Mouse (Mus musculus) ovary, postnatal 10 days (tissue): ENCODE data around the gene Ccdc191.

ENCODE experiments used
- DNase-seq: peaks from one replicate; pipeline ENCODE4 v3.0.0; 2022; ENCODE audit warnings: low spot score

Gene Ccdc191

DNA sequence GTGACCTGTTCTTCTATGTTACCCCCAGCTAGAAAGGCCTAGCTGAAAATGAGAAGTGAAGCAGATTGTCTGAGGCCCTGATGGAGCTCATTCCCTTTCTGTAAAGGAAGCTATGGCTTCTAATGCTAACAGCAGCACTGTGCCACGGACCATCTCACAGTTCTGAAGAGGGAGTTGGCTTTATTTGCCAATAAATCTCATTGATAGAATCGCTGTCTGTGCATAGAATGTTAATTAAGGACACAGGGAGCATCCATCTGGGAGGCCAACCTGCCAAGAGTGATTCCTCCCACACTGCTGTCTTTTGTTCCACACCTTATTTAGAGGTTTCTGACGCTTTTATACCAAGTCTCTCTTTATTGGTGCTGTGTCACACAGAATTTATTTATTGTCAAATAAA lies 41.9 kb downstream of the Ccdc191 start:
- no peak for DNase-seq

DNA sequence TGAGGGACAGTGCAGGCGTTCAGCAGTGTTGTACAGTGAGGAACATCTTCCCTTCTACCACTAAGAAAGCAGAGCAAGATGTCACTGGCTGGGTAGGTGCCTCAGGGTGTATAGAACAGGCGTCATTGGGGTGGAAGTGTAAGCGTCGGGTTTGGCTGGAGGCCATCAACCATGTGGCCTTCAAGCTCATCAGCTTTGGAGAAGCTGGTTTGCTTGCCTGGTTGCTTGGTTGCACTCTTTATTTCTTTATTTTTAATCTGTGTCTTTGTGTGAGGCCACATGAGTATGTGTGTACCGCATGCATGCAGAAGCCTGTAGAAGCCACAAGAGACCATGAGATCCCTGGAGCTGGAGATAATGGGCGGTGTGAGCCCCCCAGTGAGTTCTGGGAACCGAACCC lies 42.7 kb downstream of the Ccdc191 start:
- DNase-seq, result no peak

DNA sequence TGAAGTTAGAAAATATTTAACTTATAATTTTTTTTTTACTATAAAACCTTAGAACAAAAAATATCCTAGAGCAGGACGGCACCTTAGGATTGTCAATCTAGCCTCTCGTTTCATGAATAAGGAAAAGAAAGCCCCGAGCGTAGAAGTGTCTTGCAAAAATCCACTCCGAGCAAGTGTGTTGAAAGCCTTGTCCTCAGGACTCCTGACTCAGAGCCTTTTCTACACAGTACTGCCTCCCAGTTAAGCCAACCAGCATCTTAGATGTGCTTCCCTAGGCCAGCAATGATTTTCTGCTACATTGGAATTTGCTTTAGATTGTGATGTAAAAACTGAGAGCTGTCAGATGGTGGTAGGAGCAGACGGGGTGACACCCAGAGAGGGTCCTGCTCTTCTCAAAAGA lies 43.4 kb downstream of the Ccdc191 start:
- no peak for DNase-seq

DNA sequence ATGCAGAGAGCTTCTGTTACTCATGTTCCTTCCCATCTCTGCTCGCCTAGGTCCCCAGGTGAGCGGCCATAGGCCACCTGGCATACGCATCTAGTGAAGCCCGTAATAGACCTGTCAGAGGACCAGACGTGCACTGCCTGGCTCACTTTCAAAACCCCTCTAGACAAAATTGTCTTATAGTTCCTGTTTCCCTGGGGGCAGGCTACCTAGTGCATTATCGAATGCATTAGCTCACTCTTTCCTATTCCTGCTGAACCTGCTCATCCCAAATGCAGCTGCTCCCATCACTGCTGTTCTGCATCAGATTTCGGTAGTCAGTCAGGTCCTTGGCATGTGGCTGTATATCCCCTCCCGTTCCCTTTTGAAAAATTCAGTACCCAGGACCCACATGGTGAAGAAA lies 45.3 kb downstream of the Ccdc191 start:
- no peak for DNase-seq

DNA sequence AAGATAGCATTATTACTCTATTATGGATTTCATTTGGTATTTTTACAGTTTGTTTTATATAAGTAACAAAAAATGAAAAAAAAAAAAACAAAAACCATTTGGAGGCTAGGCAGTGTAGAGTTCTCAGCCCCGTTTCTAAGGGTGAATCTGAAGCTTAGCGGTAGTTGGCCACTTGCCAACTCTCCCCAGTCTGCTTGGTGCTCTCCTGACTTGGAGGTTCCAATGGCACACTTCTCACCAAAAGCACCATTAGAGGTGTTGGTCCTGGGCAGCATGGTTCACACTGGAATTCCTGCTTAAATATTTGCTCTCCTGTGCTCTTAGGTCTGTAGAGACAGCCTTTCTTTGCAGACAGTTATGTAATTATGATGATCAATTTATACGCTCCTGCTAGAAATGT lies 45.8 kb downstream of the Ccdc191 start:
- no peak for DNase-seq

DNA sequence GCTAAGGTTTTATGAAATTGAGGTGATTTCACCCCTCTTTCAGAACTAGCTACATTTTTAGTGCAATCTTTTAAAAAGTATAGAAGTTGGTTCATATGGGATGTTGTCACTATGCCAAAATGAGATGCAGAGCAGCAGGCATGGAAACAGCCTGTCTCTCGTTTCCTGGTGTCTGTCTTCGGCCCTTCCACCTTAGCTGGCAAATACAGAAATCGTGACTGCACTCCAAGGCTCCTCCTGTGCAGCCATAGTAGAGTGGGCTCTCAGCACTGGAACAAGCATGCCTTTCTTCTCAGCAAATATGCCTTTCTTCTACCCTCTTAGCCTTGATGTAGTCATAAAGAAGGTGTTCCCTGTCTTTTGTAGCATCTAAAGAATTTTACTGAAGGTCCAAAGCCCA lies 46.3 kb downstream of the Ccdc191 start:
- DNase-seq, result no peak

DNA sequence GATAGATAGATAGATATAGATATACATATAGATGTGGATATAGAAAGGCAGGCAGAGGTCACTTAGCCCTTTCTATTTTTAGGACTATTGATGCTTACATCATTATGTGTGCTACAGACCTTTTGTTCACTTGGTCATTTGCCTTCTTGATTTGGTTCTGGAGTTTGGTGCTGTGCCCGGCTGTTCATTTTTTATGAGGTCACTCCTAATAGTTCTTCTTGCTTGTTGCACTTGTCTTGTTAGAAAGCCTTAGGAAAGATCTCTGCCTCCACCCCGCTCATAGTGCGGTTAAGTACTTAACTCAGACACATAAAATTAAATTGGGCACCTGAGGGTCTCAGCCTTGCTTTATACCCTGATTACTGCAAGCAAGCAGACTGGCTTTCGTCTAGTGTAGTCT lies 51.2 kb downstream of the Ccdc191 start:
- DNase-seq, result no peak

DNA sequence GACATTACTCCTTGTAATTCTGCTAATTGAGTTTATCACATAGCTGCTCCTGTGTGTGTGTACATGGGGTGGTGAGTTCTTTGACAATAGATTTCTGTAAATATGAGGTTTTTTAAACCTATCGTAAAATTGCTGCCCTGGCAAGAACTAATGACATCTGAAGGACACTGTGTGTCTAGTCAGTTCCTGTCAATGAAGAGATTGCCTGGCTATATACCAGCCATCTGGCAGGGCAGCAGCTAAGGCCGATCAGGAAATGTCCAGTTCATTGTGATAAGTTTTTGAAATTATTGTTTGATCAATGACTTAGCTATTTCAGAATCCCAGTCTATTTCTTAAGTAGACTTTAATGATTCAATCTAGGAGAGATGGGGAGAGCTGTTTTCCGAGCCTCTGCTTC lies 55.8 kb downstream of the Ccdc191 start:
- DNase-seq, result no peak

DNA sequence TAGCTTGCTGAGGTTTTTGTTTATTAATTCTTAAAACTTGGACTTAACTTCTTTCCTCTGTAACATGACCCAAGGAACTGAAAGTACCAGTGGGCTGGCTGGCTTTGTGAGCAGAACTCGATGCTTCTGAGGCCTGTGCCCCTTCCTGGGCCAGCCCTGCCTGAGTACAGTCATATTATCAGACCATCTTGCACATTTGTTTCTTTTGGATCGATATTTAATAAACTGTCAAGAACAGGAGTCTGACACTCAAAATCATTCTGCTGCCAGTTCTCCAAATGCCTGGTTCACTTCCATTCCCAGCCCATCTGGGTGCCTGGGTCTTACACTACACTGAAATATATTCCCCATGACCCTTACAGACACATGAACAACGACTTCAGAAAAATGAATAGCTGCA lies 56.3 kb downstream of the Ccdc191 start:
- DNase-seq, result no peak

DNA sequence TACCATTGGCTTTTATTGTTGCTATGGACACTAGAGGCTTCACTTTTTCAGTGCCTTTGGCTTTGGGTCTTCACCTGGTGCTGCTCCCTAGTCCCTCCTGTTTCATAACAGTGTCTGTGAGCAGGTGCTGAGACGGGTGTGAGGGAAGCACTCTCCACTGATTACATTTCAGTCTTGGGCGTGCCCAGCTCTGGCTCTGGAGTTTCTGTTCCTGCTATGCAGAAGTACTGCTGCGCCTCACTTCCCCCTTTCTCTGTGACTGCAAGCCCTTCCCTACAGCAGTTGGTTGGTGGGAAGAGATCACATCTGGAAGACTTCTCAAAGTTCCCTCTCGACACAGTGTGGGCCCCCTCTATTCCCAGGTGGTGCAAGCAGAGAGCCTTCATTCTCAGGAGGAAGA lies 62.0 kb downstream of the Ccdc191 start:
- DNase-seq, result no peak

DNA sequence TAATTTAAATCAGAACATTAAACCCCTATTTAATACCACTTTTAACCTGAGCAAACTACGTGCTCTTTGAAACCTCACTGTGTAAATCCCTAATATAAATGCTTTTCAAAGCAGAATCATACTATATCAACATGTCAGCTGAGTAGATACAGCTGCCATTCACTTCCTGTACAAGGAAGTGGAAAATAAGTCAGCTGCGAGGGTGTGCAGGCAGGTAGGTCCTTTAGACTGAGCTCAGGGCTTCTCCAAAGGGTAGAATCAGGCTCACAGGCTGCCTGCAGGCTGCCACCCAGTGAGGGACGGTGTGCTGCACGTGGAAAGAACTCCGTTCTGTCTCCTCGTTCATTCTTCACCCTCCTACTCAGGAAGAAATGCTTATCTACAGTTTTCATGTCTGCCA lies 65.3 kb downstream of the Ccdc191 start:
- no peak for DNase-seq

DNA sequence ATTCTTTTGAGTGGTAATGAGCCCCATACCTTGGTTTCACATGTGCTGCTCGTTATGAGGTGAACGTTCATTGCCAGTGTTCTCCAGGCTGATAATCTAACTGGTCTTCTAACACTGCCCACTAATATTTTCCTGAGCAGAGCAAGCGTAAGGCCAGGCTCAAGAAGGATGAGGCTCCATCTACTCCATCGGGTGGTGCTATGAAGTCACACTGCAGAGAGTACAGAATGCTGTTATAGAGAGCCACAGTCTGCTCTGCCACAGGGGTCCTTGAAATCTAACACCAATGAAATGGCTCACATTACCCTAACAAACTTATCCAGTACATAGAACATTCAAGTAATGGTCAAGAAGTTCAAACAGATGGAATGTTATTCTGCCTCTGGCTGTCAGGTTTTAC lies 68.4 kb downstream of the Ccdc191 start:
- no peak for DNase-seq

DNA sequence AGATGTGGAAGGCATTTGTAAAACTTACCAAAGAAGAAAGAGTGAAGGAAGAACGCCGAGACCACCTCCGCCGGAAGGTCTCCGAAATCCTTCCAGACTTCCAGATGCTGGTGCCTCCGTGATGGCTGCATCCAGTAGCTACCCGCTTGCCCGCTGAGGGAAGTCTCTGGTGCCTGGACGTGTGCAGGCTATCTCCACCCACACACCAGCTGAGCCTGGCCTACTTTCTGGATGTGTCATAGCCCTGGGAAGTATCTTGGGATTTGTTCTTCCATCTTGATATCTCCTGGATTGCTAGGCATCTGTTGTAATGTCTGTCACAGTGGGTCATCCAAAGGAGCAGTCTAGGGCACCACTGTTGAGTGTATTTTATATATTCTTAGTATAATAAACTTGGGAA lies 73.7 kb downstream of the Ccdc191 start:
- DNase-seq, result no peak

DNA sequence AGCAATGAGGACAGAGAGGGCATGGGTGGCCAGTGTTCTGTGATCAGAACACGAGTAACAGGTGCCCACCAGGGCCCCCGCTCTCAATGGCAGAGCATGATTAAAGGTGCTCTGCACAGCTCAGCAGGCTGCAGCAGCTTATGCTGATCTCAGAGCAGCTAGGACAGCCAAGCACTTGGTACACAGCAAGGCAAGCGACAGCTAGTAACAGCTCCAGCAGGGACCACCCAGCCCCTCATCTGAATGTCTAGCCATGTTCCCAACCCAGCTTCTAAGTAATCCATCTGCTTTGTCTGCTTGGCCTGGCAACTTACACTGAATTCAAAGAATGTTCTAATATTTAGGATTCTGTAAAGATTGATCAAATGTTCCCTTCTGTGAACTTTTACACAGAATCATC lies 74.2 kb downstream of the Ccdc191 start:
- no peak for DNase-seq

DNA sequence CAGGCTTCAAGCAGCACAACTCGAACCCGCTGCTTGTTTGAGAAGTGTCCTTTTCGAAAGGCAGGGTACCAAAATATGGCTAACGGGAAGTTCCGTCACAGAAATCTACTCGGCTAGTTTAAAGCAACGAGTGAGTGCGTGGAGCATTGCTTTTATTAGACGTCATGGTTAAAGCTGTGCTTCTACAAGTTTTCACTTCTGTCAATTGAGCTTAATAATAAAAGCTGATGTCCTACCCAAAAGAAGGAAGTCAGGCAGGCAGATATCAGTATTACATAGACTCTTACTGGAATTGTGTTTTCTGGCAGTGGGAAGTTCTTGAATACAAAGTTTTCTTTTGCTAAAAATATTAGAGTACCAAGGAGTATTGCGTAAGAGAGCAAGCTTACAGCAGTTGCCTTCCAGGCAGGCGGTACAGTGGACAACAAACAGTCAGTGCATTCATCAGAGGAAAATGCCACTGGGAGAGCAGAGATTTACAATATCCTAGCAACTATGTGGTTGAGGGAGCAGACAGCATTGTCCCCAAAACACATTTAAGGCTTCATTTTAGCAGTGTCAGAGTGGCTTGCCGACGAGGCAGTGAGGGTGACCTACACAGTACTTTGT lies 76.3 kb downstream of the Ccdc191 start:
- DNase-seq, result no peak

DNA sequence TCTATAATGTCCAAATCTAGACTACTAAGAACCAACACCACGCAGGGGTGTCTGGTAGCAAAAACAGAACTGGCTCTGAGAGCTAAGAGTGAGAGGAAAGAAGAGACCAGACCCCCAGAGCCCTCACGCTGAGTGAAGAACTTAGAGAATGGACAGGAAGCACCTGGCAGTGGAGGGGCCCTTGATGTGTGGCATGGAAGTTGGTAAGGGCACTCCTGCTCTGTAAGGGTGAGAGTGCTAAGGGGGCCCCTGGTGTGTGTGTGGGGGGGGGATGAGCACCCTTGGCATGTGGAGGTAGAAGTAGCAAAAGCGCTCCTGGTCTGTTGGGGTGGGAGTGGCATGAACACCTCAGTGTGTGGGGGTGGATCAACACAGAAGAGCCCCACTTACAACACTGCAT lies 80.8 kb downstream of the Ccdc191 start:
- DNase-seq, result no peak

DNA sequence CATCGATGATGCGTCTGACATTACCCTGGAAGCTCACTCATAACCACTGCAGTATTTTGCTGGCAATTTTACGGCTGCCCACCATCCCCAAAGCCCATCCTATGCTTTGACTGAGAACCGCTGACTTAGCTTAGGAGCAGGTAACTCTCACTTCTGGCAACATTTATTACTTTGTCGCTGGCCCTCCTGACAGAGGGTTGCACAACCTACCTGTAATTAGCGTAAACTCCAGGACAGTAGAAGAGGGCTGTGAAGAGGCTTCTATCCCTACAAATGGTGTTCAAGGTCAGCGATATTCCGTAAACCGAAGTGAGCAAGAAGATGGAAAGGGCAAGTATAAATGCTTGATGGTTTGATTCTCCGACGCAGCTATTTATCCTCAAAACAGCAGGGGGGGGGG lies 81.6 kb downstream of the Ccdc191 start:
- DNase-seq, result no peak

DNA sequence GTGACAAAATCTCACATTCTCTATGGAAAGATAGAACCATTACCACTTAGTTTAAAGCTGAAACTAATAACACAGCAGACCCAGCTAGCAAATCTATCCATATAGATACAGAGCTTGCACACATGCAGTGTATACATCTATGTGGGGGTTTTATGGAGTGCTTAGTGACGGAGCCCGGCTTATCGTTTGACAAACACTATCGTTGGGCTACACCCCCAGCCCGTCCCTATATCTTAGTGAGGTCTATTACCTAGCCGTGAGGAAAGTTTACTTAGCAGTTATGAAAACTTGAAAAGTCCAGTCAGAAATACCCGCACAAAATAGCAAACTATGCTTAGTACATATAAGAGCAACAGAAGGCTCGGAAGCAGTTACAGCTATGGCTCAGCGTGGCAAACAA lies 82.1 kb downstream of the Ccdc191 start:
- no peak for DNase-seq

DNA sequence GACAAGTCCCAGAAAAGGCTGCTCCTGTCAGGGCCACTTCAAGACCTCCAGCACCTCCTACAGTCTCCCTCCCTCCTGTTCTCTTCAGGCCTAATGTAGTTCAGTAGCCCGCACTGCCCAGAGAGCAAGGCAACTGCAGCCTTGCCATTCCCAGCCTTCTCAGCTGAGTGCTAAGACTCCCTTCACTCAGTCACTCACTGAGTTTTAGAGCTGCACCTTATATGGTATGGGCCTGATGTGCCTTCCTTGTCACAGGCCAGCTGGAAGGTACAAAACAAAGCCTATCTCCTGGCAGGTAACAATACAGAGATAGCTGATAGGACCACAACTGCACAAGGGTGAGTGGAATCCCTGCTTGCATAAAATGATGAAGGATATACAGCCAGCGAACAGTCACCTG lies 82.8 kb downstream of the Ccdc191 start:
- DNase-seq, result no peak

DNA sequence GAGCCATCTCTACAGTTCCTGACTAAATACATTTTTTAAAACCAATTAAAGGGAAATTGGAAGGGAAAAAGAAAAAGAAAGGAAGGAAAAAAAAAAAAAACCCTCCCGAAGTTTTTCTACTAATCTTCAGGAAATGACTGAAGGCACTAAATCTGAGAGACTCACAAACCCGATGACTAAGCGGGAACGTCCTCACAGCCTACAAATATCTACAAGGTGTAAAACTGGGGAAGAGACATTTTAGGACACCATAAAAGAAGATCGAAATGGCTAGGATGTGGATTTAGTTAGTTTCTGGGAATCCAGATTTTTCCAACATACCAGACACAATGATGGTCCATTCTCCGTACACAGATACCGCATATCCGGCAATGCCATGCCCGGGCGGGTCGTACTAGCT lies 83.5 kb downstream of the Ccdc191 start:
- DNase-seq, result no peak

DNA sequence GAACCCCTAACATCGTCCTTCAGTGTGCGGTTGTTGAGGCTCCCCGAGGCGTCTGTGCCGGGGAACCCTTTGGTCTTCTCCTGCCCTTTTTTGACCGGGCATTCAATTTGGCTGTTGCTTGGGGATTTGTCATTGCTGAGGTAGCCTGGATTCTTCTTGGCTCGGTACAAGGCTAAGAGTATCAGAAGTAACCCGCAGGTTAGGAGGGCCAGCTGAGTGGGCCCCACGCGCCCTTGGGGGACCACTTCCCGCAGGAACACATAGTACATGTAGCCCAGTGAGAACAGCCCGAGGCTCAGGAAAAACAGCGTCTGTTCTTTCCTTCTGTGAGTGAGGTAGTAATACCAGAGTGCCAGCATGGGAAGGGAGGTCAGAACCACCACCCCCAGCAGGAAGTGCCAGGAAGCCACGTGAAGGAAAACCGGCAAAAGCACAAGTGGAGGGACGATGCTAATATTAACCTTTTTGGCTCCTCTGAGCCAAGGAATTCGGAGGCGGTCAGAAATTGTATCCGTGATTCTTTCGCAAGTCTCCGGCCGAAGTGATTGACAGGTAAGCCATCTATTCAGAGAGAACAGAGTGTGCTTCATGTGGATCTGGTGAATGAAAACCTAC lies 84.1 kb downstream of the Ccdc191 start:
- DNase-seq, result no peak

DNA sequence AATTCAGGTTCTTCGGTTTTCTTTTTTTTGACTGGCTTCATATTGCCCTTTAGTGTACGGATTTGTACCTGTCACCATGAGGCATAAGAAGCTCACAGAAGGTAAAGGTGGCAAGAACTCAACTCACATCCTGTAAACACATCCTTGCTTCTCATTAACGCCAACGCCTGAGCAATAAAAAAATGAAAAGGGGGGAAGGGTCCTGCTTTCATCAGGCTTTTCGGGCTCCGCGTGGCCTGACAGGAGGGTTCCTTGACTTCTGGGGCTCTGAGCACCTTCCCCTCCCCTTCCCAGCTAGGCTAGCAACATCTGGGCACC lies 89.4 kb downstream of the Ccdc191 start:
- DNase-seq, result no peak

DNA sequence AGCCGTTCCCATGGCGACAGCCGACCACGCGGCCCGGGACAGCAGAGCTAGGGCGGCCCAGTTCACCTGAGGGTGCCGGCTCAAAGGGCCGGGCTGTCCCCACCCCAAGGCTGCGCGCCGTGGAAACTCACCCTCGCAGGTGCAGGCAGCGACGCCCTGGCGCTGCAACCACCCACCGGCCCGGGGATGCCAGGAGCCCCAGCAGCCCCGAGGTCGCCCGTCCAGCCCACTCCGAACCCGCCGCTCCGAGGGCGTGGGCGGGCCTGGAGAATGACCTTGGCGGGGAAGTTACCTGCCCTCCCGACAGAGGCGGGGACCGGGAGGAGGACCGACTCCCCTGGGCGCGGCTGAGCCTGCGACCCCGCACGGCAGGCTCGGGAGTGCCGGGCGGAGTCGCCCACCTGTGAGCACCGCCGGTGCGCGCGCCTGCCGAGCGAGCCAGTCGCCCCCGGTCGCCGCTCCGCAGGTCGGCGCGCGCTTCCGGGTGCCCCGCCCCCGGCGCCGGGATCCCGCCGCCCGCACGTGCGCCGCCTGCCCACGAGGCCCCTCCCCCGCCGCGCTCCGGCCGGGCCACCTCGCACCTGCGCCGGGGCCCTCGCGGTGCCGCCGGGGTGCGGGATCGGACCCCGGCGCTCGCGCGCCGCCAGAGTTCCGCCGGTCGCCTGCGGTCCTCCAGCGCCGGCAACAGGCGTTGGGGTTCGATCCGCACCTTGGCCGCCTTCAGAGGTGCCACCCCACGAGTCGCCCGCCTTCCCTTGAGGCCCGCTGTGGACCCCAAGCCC lies 89.9 kb downstream of the Ccdc191 start, which contains the start of gene Zdhhc23:
Gene Zdhhc23 (minus strand): TSS at position 464 of the 782 bp plus-strand sequence.
- DNase-seq, result peak; percentile 7

DNA sequence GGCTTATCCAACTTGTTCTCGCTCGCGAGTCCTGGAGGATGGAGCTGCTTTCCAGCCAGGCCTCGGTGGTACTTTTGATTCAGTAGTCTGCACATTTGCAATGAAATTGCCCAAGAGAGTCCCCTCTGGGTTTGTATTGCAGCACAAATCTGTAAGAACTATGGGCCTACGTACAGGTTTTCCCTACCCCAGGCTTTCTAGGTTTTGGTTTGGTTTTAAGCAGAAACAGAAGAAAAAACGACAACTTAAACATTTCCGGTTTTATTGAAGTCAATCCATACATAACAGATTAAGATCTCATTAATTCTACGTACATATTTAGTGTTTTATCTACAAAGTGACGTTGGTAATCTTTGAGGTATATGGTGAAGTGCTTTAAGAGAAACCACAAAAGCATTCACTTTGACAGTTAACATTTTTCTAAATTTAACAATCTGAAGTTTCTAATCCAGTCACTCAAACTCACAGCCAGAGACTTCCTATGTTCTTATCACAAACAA lies 90.6 kb downstream of the Ccdc191 start:
- DNase-seq, result no peak
